Mouse (Mus musculus) C2C12 (cell line): ENCODE data around the gene Zfp36. TPM values are rescaled to one million over a fixed set of nuclear protein-coding genes. Genes with fewer than 3 reads are reported as not detected.
A peak's percentile ranks its signal among the peaks of the same experiment; 100 is the strongest.

ENCODE experiments used
- H3K27me3 ChIP-seq: one replicate; pipeline ENCODE4 v1.6.1; 2011; ENCODE audit not compliant: control insufficient read depth, insufficient read depth, insufficient read length
- H3K36me3 ChIP-seq: one replicate; pipeline ENCODE4 v1.6.1; 2011; ENCODE audit not compliant: control insufficient read depth, insufficient read depth
- H3K4me3 ChIP-seq: one replicate; pipeline ENCODE4 v1.5.1; 2011; ENCODE audit warnings: mild to moderate bottlenecking, control low read depth; ENCODE audit not compliant: poor library complexity, insufficient read depth, severe bottlenecking
- H3K79me2 ChIP-seq: one replicate; pipeline ENCODE4 v1.6.1; 2011; ENCODE audit not compliant: control insufficient read depth, insufficient read depth
- H3K79me3 ChIP-seq: one replicate; pipeline ENCODE4 v1.6.1; 2011; ENCODE audit warnings: low read depth, control low read depth
- H3ac ChIP-seq: one replicate; pipeline ENCODE3; 2011; ENCODE audit warnings: low read depth; ENCODE audit not compliant: control insufficient read depth, insufficient read length
- CEBPB ChIP-seq: IDR thresholded peaks from one replicate; pipeline ENCODE4 v1.6.1; 2011; ENCODE audit warnings: low read depth, mild to moderate bottlenecking, control low read depth, moderate library complexity
- CTCF ChIP-seq: IDR thresholded peaks from one replicate; pipeline ENCODE4 v1.5.1; 2011; ENCODE audit not compliant: control insufficient read depth, insufficient read depth, insufficient read length
- FOSL1 ChIP-seq: IDR thresholded peaks from one replicate; pipeline ENCODE4 v1.8.0; 2011; ENCODE audit warnings: mild to moderate bottlenecking, low read length; ENCODE audit not compliant: poor library complexity, insufficient read depth, severe bottlenecking
- MAX ChIP-seq: IDR thresholded peaks from one replicate; pipeline ENCODE4 v1.6.1; 2011; ENCODE audit warnings: mild to moderate bottlenecking, control low read depth
- MYOD1 ChIP-seq: IDR thresholded peaks from one replicate; pipeline ENCODE4 v1.6.1; 2011; ENCODE audit warnings: low read depth; ENCODE audit not compliant: control insufficient read depth, insufficient read length
- MYOG ChIP-seq: IDR thresholded peaks from one replicate; pipeline ENCODE4 v1.6.1; 2011; ENCODE audit not compliant: control insufficient read depth, insufficient read length; ENCODE audit errors: extremely low read depth
- USF1 ChIP-seq: IDR thresholded peaks from one replicate; pipeline ENCODE4 v1.6.1; 2011; ENCODE audit warnings: low read depth, mild to moderate bottlenecking, control low read depth, moderate library complexity
- polyA plus RNA-seq: library from polyadenylated mRNA; unstranded; fragments of >200 nt; fragmentation: generic; extraction: Trizol; gene quantifications from one replicate; pipeline ENCODE4 v1.2.1, GENCODE M21; 2012; ENCODE audit warnings: missing spikeins

Zfp36 gene
- polyA plus RNA-seq, 1 experiment = 11.2 TPM

DNA sequence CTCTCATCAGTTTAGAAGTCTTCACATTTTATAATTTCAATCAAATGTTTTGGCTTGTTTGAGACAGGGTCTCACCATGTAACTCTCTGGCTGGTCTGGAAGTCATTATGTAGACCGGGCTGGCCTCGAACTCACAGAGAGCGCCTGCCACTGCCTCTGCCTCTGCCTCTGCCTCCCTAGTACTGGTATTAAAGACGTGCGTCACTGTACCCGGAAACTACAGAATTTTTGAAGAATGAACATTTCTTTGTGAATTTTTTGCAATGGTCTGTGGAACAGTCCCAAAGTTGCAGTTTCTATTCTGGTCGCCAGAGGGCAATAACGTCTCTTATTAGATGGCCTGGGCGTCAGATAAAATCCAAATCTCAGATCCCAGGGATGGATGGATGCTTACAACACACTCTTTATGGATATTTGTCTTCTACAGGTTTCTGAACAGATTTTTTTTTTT is 6.9 kb downstream of the Zfp36 start:
- no peaks in the 10 kb centered on the region for H3K27me3 ChIP-seq
- H3ac ChIP-seq = no peak overlapping the region
- no peak overlapping the region for H3K4me3 ChIP-seq
- TF ChIP-seq FOSL1 (no peak), USF1 (no peak), CEBPB (no peak), MYOD1 (no peak)
- H3K79me3 ChIP-seq = peaks cover 31% of the 10 kb centered on the region
- H3K79me2 ChIP-seq = peaks cover 57% of the 10 kb centered on the region
- peaks cover 8% of the 10 kb centered on the region for H3K36me3 ChIP-seq

DNA sequence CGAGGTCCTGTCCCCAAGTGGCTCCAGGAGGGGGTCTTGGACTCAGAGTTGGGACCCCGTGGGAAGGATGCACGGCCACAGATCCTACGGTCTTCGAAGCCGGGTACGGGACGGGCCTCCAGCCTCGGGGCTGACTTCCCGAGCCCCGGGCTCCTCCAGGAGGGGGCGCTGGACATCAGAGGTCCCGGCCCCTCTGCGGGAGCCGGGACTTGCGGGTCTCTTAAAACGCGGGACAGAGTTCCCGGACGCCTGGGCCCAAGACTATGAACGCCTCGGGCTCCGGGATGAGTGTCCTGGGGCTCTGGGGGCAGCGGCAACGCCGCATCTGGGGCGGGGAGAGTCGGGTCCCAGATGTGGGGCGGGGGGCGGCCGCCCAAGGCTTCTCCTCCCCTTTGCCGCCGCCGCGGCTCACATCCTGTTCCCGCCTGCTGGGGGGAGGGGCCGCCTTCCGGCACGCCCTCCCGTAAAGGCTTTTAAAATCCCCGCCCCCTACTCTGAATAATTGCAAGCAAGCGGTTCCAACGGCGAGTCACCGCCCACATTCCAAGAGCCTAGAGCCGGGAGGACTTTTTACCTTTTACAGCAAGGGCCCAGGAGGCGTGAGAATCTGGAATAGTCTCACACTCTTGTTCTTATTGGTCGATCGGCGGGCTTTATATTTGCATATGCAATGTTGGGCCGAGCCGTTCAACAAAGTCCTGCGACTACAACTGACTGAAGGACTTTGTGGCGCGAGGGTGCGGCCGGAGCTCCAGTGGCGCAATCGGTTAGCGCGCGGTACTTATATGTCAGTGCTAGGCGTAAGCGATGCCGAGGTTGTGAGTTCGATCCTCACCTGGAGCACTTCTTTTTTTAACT is 7.6 kb downstream of the Zfp36 start, which contains the start of gene Plekhg2:
TSS of gene Plekhg2 (minus strand) at position 349 of the 858 bp plus-strand sequence.
- peaks cover 51% of the 10 kb centered on the region for H3K79me2 ChIP-seq
- no peaks in the 10 kb centered on the region for H3K27me3 ChIP-seq
- peaks cover 25% of the 10 kb centered on the region for H3K79me3 ChIP-seq
- TF ChIP-seq MAX = no peak
- TF ChIP-seq CEBPB = peak; percentile 57
- peak; percentile 46 for TF ChIP-seq CTCF
- no peak for TF ChIP-seq MYOG
- no peak for TF ChIP-seq MYOD1
- TF ChIP-seq USF1 = no peak
- TF ChIP-seq FOSL1 = no peak
- H3K4me3 ChIP-seq = peak within 1 kb of the TSS; percentile 59
- H3K36me3 ChIP-seq = peaks cover 8% of the 10 kb centered on the region
- peak within 1 kb of the TSS; percentile 79 for H3ac ChIP-seq

DNA sequence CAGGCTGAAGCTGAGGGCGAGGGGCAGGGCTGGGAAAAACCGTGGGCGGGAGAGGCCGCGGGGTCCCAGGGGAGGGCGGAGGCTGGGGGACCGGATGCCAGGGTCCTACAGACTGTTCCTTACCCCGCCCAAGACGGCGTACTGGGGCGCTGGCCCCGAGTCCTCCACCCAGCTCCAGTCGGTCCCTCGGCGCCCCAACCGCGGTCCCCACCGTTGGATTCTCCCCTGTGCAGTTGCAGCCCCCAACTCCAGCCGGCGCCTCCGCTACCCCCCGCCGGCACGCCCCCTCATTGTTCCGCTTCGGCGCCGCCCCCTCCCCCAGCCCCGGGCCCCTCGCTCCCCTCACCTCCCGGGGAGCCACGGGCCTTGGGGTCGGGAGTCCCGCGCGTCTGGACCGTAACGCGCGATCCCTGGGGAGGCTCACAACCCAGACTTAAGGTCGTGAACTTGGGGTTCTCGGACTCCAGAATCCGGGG is 8.5 kb downstream of the Zfp36 start:
- peak overlapping the region; percentile 79 for H3ac ChIP-seq
- peak overlapping the region; percentile 59 for H3K4me3 ChIP-seq
- peaks cover 17% of the 10 kb centered on the region for H3K79me3 ChIP-seq
- peaks cover 8% of the 10 kb centered on the region for H3K36me3 ChIP-seq
- H3K79me2 ChIP-seq = peaks cover 41% of the 10 kb centered on the region
- TF ChIP-seq CEBPB (no peak), MAX (no peak), FOSL1 (no peak), MYOG (no peak), USF1 (no peak), CTCF (no peak), MYOD1 (no peak)
- no peaks in the 10 kb centered on the region for H3K27me3 ChIP-seq

GRCm38 (mm10) chr7:28370977-28371513 is 9.0 kb downstream of the Zfp36 start:
- peaks cover 8% of the 10 kb centered on the region for H3K36me3 ChIP-seq
- peak overlapping the region; percentile 59 for H3K4me3 ChIP-seq
- H3ac ChIP-seq = peak overlapping the region; percentile 79
- H3K27me3 ChIP-seq = no peaks in the 10 kb centered on the region
- TF ChIP-seq USF1 = no peak
- no peak for TF ChIP-seq MYOG
- no peak for TF ChIP-seq CEBPB
- no peak for TF ChIP-seq MYOD1
- TF ChIP-seq CTCF = no peak
- no peak for TF ChIP-seq FOSL1
- no peak for TF ChIP-seq MAX
- peaks cover 17% of the 10 kb centered on the region for H3K79me3 ChIP-seq
- peaks cover 38% of the 10 kb centered on the region for H3K79me2 ChIP-seq

DNA sequence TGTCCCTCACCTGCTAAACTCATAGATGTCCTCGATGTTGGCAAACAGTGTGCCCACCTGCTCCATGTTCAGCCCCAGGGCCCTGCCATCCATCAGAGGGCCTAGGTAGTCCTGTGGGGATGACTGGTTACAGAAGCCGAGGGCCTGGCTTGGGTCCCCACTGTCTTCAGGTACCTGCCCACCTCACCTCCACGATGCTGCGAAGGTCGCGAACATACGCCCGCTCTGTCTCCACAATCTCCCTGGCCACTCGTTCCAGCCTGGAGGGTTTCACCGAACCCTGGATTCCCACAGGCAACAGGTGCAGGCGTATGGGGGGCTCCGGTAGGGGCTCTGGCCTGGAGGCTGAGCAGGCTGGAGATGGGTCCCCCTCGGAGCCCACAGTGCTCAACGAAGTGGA is 10.0 kb downstream of the Zfp36 start:
- H3K79me3 ChIP-seq = peaks cover 17% of the 10 kb centered on the region
- TF ChIP-seq FOSL1 (no peak), CTCF (no peak), MYOD1 (no peak), MYOG (no peak), CEBPB (no peak), USF1 (no peak), MAX (no peak)
- H3ac ChIP-seq = no peak overlapping the region
- H3K27me3 ChIP-seq = no peaks in the 10 kb centered on the region
- H3K4me3 ChIP-seq = no peak overlapping the region
- peaks cover 8% of the 10 kb centered on the region for H3K36me3 ChIP-seq
- H3K79me2 ChIP-seq = peaks cover 38% of the 10 kb centered on the region
